Mouse (Mus musculus) heart, embryonic 12.5 days (tissue): ENCODE results near the gene Nfix. TPM values are rescaled to one million over a fixed set of nuclear protein-coding genes. Genes with fewer than 3 reads are reported as not detected.

Experiments used
- ATAC-seq: fragments of 200-750 bp; cut with Nextera tagmentation; 2 replicates; pipeline ENCODE4 v1.8.0; 2017; ENCODE audit warnings: moderate TSS enrichment, moderate library complexity; ENCODE audit not compliant: insufficient number of reproducible peaks, low FRiP score
- H3K27ac ChIP-seq: fragments of 300-500 bp; sonication (generic); 2 replicates; pipeline ENCODE4 v1.5.1; 2016; ENCODE audit warnings: mild to moderate bottlenecking, moderate library complexity; ENCODE audit not compliant: poor library complexity, severe bottlenecking
- H3K27me3 ChIP-seq: fragments of 300-500 bp; sonication (generic); replicated peaks from 2 replicates; pipeline ENCODE4 v1.6.1; 2016; ENCODE audit warnings: mild to moderate bottlenecking, moderate library complexity
- H3K36me3 ChIP-seq: fragments of 300-500 bp; sonication (generic); 2 replicates; pipeline ENCODE4 v1.6.1; 2016; ENCODE audit warnings: mild to moderate bottlenecking, moderate library complexity
- H3K4me1 ChIP-seq: fragments of 300-500 bp; sonication (generic); replicated peaks from 2 replicates; pipeline ENCODE4 v1.6.1; 2016; ENCODE audit warnings: mild to moderate bottlenecking
- H3K4me2 ChIP-seq: fragments of 300-500 bp; sonication (generic); 2 replicates; pipeline ENCODE4 v1.6.1; 2016; ENCODE audit warnings: mild to moderate bottlenecking, moderate library complexity
- H3K4me3 ChIP-seq: fragments of 300-500 bp; sonication (generic); 2 replicates; pipeline ENCODE4 v1.5.1; 2016; ENCODE audit warnings: mild to moderate bottlenecking
- H3K9ac ChIP-seq: fragments of 300-500 bp; sonication (generic); 2 replicates; pipeline ENCODE4 v1.6.1; 2016; ENCODE audit warnings: mild to moderate bottlenecking, moderate library complexity
- H3K9me3 ChIP-seq: fragments of 300-500 bp; sonication (generic); replicated peaks from 2 replicates; pipeline ENCODE4 v1.6.1; 2016; ENCODE audit warnings: mild to moderate bottlenecking, moderate library complexity
- WGBS: fragments of 180-500 bp; shearing (Covaris S2); methylation state at CpG from one replicate; pipeline ENCODE4 v1.1.7; 2016; 5-methylcytosine and 5-hydroxymethylcytosine counted together
- polyA plus RNA-seq: library from polyadenylated mRNA; unstranded; fragments of >200 nt; fragmentation: Nextera tagmentation; extraction: Ambion mirVana; gene quantifications from 2 replicates; pipeline ENCODE4 v1.2.1, GENCODE M21; 2016

Nfix gene
- polyA plus RNA-seq, 1 experiment from 2014 or later, result 9.2 TPM

GRCm38 (mm10) chr8:84810896-84811295 lies 10.8 kb upstream of the Nfix start:
- Histone ChIP-seq H3K27me3 (peaks cover 49% of the 10 kb centered on the region), H3K36me3 (0 out of 2 replicates have a peak, but pooled peaks cover 4% of the 10 kb centered on the region), H3K9me3 (0 out of 2 replicates have a peak, but pooled peaks cover 4% of the 10 kb centered on the region), H3K4me1 (peaks cover 35% of the 10 kb centered on the region), H3K9ac (no peak overlapping the region), H3K27ac (no peak overlapping the region), H3K4me3 (peak overlapping the region; percentile 37), H3K4me2 (peak overlapping the region; percentile 65)
- WGBS, result 1% methylated on average over 32 of the region's 32 CpGs
- ATAC-seq, result peak; percentile 85

GRCm38 (mm10) chr8:84809941-84810280 lies 9.8 kb upstream of the Nfix start:
- whole genome bisulfite sequencing, result 72% methylated on average over 5 of the region's 5 CpGs
- peaks cover 57% of the 10 kb centered on the region for H3K27me3 ChIP-seq
- no peak for ATAC-seq

DNA sequence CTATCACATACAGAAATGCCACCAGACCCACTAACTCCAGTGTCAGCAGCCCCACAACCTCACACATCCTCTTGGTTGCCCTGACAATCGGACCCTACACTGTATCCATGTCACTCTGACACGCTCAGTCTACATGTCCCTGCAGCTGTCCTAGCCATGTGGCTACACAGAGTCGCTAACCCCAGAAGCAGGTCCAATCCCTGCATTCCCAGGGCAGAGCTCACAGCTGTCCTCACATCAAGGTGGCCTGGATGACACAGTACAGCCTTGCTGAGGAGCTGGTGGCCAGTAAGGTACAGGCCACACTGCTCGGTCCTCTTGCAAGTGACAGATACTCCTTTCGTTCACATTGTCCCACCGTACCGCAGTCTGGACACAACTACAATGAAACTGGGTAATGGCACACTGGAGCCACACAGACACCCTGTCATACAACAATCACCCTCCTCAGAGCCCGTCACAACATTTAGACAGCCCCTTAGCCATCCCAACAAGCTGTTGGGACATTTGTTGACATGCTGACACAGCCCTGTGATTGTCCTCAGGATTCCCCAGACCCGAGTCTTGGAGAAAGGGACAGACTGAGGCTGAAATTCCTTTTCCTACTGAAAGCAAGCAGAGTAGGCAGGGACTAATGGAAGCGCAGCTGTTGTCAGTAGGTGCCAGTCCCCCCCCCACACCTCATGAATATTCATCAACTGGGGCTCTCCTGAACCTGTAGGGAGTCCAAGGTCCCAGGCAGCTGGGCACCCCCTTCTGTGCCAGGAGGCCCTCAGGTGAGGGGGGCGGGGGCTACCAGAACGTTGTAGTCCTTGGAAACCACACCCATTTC lies 9.2 kb upstream of the Nfix start:
- WGBS, result 53% methylated on average over 12 of the region's 12 CpGs
- H3K4me3 ChIP-seq, result no peak overlapping the region
- H3K36me3 ChIP-seq, result 0 out of 2 replicates have a peak, but pooled peaks cover 4% of the 10 kb centered on the region
- no peak for ATAC-seq
- 0 out of 2 replicates have a peak, but pooled peaks cover 6% of the 10 kb centered on the region for H3K9me3 ChIP-seq
- H3K4me2 ChIP-seq, result no peak overlapping the region
- H3K9ac ChIP-seq, result peak overlapping the region; percentile 3; the same call in 1 of the 2 replicates
- peaks cover 23% of the 10 kb centered on the region for H3K4me1 ChIP-seq
- peaks cover 58% of the 10 kb centered on the region for H3K27me3 ChIP-seq
- no peak overlapping the region for H3K27ac ChIP-seq

More at GRCm38 (mm10) chr8:84809941-84810280, 9.8 kb upstream of the Nfix start:
- Histone ChIP-seq H3K4me1 (peaks cover 29% of the 10 kb centered on the region), H3K36me3 (0 out of 2 replicates have a peak, but pooled peaks cover 4% of the 10 kb centered on the region), H3K27ac (no peak overlapping the region), H3K4me3 (no peak overlapping the region), H3K9me3 (0 out of 2 replicates have a peak, but pooled peaks cover 6% of the 10 kb centered on the region), H3K4me2 (no peak overlapping the region), H3K9ac (no peak overlapping the region)

- H3K27me3 ChIP-seq, result peaks cover 66% of the 10 kb centered on the region
- 94% methylated on average over 5 of the region's 5 CpGs for whole genome bisulfite sequencing
- H3K27ac ChIP-seq, result no peak overlapping the region
- no peak for ATAC-seq
- no peak overlapping the region for H3K4me3 ChIP-seq
- H3K36me3 ChIP-seq, result 0 out of 2 replicates have a peak, but pooled peaks cover 4% of the 10 kb centered on the region
- no peak overlapping the region for H3K4me2 ChIP-seq
- H3K9ac ChIP-seq, result no peak overlapping the region
- peaks cover 17% of the 10 kb centered on the region for H3K4me1 ChIP-seq
- H3K9me3 ChIP-seq, result 0 out of 2 replicates have a peak, but pooled peaks cover 6% of the 10 kb centered on the region
These were observed 5.9 kb upstream of the Nfix start for GRCm38 (mm10) chr8:84806031-84806430.

DNA sequence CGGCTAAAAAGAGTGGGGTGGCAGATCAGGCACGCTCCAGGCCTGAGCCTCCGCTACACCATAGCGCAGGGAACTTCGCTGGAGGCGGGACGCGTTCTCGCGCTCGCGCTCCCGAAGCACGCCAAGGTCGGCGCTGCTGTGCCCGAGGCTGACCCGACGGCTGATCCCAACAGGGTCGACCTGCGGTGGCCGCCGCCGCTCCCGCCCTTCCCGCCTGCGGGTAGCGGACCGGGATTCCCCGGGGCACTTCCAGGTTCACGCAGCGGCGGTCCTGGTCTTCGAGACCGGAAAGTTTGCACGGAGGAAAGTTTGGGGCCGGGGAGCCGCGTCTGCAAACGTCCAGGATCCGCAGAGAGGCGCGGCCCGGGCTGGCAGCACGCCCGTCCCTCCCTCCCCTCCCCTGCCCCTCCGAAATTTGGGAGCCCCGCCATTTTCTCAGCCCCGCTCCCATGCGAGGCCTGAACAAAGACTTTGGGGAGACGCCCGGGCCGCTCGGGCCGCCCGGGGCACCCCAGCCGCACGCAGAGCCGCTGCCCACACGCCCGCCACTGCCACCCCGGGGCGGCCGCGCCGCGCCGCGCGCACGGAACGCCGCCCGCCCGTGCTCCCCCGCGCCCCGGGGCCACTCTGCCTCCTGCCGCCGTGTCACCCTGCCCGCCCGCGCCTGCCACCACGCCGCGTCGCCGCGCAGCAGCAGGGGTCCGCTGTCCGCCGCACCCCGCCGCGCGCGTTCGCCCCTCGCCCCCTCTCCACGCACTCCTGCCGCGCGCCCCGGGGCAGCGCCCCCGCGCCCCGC lies 810 bp downstream of the Nfix start:
- no peaks in the 10 kb centered on the region for H3K9me3 ChIP-seq
- peaks cover 20% of the 10 kb centered on the region for H3K4me1 ChIP-seq
- peak overlapping the region; percentile 57 for H3K27ac ChIP-seq
- H3K36me3 ChIP-seq, result peaks cover 4% of the 10 kb centered on the region; the same call in 1 of the 2 replicates
- H3K27me3 ChIP-seq, result peaks cover 87% of the 10 kb centered on the region
- H3K4me2 ChIP-seq, result peak overlapping the region; percentile 96
- peak; percentile 26 for ATAC-seq
- H3K9ac ChIP-seq, result peak overlapping the region; percentile 91
- H3K4me3 ChIP-seq, result peak overlapping the region; percentile 90
- 4% methylated on average over 108 of the region's 108 CpGs for WGBS

GRCm38 (mm10) chr8:84798446-84799135 lies 1.6 kb downstream of the Nfix start:
- peak overlapping the region; percentile 91 for H3K9ac ChIP-seq
- peaks cover 87% of the 10 kb centered on the region for H3K27me3 ChIP-seq
- H3K36me3 ChIP-seq, result peaks cover 4% of the 10 kb centered on the region; the same call in 1 of the 2 replicates
- peaks cover 26% of the 10 kb centered on the region for H3K4me1 ChIP-seq
- H3K4me3 ChIP-seq, result peak overlapping the region; percentile 90
- peak overlapping the region; percentile 96 for H3K4me2 ChIP-seq
- no peaks in the 10 kb centered on the region for H3K9me3 ChIP-seq
- H3K27ac ChIP-seq, result no peak overlapping the region
- WGBS, result 48% methylated on average over 10 of the region's 10 CpGs
- ATAC-seq, result no peak

DNA sequence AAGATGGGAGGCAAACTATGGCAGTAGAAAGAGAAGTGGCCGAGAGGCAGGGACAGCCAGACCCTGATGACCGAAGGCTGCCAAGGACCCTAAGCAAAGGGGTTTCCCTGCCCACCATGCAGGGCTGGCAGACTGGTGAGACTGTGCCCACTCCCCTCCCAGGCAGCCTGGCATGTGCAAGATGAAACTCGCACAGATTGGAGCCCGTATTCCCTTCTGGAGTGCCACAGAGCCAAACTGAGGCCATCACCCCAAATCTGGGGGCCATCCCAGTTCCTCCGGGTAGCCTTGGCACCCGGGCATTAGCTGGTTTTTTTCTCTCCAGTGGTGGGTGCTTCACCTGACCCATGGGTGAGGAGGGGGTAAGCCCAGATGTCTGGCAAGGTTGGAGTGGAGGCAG lies 2.2 kb downstream of the Nfix start:
- no peak for ATAC-seq
- Histone ChIP-seq H3K36me3 (peaks cover 4% of the 10 kb centered on the region; the same call in 1 of the 2 replicates), H3K27ac (no peak overlapping the region), H3K9me3 (no peaks in the 10 kb centered on the region), H3K4me2 (peak overlapping the region; percentile 96), H3K9ac (peak overlapping the region; percentile 37), H3K4me1 (peaks cover 27% of the 10 kb centered on the region), H3K27me3 (peaks cover 87% of the 10 kb centered on the region), H3K4me3 (peak overlapping the region; percentile 90; the same call in 1 of the 2 replicates)
- WGBS, result 72% methylated on average over 6 of the region's 6 CpGs

GRCm38 (mm10) chr8:84797256-84797797 lies 2.8 kb downstream of the Nfix start:
- Histone ChIP-seq H3K27me3 (peaks cover 87% of the 10 kb centered on the region), H3K9me3 (no peaks in the 10 kb centered on the region), H3K4me3 (no peak overlapping the region), H3K4me1 (peaks cover 27% of the 10 kb centered on the region), H3K9ac (0 out of 2 replicates have a peak overlapping the region, but pooled peaks have one; percentile 37), H3K36me3 (peaks cover 4% of the 10 kb centered on the region; the same call in 1 of the 2 replicates), H3K27ac (no peak overlapping the region), H3K4me2 (no peak overlapping the region)
- 76% methylated on average over 15 of the region's 15 CpGs for WGBS
- ATAC-seq, result no peak

GRCm38 (mm10) chr8:84794486-84794885 lies 5.7 kb downstream of the Nfix start:
- no peak overlapping the region for H3K4me2 ChIP-seq
- no peaks in the 10 kb centered on the region for H3K9me3 ChIP-seq
- H3K27ac ChIP-seq, result 0 out of 2 replicates have a peak overlapping the region, but pooled peaks have one; percentile 15
- no peak for ATAC-seq
- H3K4me3 ChIP-seq, result no peak overlapping the region
- H3K4me1 ChIP-seq, result peaks cover 39% of the 10 kb centered on the region
- WGBS, result 56% methylated on average over 7 of the region's 7 CpGs
- no peak overlapping the region for H3K9ac ChIP-seq
- H3K27me3 ChIP-seq, result peaks cover 94% of the 10 kb centered on the region
- H3K36me3 ChIP-seq, result peaks cover 4% of the 10 kb centered on the region; the same call in 1 of the 2 replicates

DNA sequence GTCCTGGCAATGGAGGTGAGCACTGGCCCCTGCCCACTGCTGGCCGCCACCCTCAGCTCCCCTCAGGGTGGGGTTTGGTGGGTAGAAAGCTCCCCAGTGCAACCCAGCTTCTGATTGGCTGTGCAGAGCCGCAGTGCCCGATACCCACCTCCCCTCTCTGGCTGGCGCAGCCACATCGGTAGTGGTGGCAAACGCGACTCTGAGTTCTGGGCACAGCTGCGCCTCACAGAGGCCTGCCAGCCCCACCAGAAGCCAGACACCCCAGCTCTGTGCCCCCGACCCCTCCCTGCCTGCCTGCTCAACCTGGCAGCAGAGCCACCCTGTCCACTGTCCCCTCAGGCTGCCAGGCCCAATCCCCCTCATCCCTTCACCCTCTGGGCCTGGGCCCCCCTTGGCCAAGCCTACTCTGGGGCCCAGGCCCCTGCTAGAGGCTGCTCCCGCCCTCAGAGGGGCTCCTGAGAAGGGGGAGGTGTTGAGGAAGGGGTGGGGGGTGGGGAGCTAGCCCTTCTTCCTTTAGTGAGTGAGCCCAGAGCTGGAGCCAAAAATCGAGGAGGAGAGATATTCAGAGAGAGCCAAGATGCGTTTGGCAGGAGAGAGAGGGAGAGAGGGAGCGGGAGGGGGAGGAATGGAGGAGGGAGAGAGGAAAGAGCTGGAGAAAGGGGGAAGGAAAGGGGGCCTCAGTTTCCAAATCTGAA lies 6.2 kb downstream of the Nfix start:
- H3K4me1 ChIP-seq, result peaks cover 39% of the 10 kb centered on the region
- no peaks in the 10 kb centered on the region for H3K9me3 ChIP-seq
- WGBS, result 62% methylated on average over 13 of the region's 13 CpGs
- H3K4me2 ChIP-seq, result no peak overlapping the region
- H3K36me3 ChIP-seq, result peaks cover 4% of the 10 kb centered on the region; the same call in 1 of the 2 replicates
- ATAC-seq, result no peak
- no peak overlapping the region for H3K4me3 ChIP-seq
- 0 out of 2 replicates have a peak overlapping the region, but pooled peaks have one; percentile 15 for H3K27ac ChIP-seq
- peaks cover 96% of the 10 kb centered on the region for H3K27me3 ChIP-seq
- no peak overlapping the region for H3K9ac ChIP-seq
